Mouse (Mus musculus) liver, embryonic 13.5 days (tissue): ENCODE measurements around the gene Erbb2. TPM values are rescaled to one million over a fixed set of nuclear protein-coding genes. Genes with fewer than 3 reads are reported as not detected.

ENCODE experiments used
- ATAC-seq: fragments of 200-750 bp; cut with Nextera tagmentation; 2 replicates; pipeline ENCODE4 v1.8.0; 2017; ENCODE audit warnings: low read depth, mild to moderate bottlenecking, moderate number of reproducible peaks, moderate library complexity
- DNase-seq: peaks from one replicate; pipeline ENCODE4 v3.0.0; 2022
- H3K27ac ChIP-seq: fragments of 300-500 bp; sonication (generic); 2 replicates; pipeline ENCODE4 v1.5.1; 2015; ENCODE audit warnings: moderate library complexity, mild to moderate bottlenecking, inconsistent platforms
- H3K27me3 ChIP-seq: fragments of 300-500 bp; sonication (generic); 2 replicates; pipeline ENCODE4 v1.6.1; 2015; ENCODE audit warnings: mild to moderate bottlenecking, inconsistent platforms
- H3K36me3 ChIP-seq: fragments of 300-500 bp; sonication (generic); 2 replicates; pipeline ENCODE4 v1.6.1; 2015; ENCODE audit warnings: mild to moderate bottlenecking, inconsistent platforms
- H3K4me1 ChIP-seq: fragments of 300-500 bp; sonication (generic); replicated peaks from 2 replicates; pipeline ENCODE4 v1.6.1; 2015; ENCODE audit warnings: inconsistent platforms
- H3K4me2 ChIP-seq: fragments of 300-500 bp; sonication (generic); 2 replicates; pipeline ENCODE4 v1.6.1; 2015; ENCODE audit warnings: inconsistent platforms, mild to moderate bottlenecking, moderate library complexity
- H3K4me3 ChIP-seq: fragments of 300-500 bp; sonication (generic); replicated peaks from 2 replicates; pipeline ENCODE4 v1.5.1; 2015; ENCODE audit warnings: mild to moderate bottlenecking, inconsistent platforms
- H3K9ac ChIP-seq: fragments of 300-500 bp; sonication (generic); 2 replicates; pipeline ENCODE4 v1.6.1; 2015; ENCODE audit warnings: mild to moderate bottlenecking, inconsistent platforms
- H3K9me3 ChIP-seq: fragments of 300-500 bp; sonication (generic); replicated peaks from 2 replicates; pipeline ENCODE4 v1.6.1; 2016; ENCODE audit warnings: inconsistent platforms
- WGBS: fragments of 180-500 bp; shearing (Covaris S2); methylation state at CpG from one replicate; pipeline ENCODE4 v1.1.7; 2015; ENCODE audit not compliant: insufficient replicate concordance; 5-methylcytosine and 5-hydroxymethylcytosine counted together
- polyA plus RNA-seq: library from polyadenylated mRNA; unstranded; fragments of >200 nt; fragmentation: Nextera tagmentation; extraction: Ambion mirVana; gene quantifications from 2 replicates; pipeline ENCODE4 v1.2.1, GENCODE M21; 2015

The Erbb2 gene
- polyA plus RNA-seq, 1 experiment from 2014 or later, result 2.2 TPM

DNA sequence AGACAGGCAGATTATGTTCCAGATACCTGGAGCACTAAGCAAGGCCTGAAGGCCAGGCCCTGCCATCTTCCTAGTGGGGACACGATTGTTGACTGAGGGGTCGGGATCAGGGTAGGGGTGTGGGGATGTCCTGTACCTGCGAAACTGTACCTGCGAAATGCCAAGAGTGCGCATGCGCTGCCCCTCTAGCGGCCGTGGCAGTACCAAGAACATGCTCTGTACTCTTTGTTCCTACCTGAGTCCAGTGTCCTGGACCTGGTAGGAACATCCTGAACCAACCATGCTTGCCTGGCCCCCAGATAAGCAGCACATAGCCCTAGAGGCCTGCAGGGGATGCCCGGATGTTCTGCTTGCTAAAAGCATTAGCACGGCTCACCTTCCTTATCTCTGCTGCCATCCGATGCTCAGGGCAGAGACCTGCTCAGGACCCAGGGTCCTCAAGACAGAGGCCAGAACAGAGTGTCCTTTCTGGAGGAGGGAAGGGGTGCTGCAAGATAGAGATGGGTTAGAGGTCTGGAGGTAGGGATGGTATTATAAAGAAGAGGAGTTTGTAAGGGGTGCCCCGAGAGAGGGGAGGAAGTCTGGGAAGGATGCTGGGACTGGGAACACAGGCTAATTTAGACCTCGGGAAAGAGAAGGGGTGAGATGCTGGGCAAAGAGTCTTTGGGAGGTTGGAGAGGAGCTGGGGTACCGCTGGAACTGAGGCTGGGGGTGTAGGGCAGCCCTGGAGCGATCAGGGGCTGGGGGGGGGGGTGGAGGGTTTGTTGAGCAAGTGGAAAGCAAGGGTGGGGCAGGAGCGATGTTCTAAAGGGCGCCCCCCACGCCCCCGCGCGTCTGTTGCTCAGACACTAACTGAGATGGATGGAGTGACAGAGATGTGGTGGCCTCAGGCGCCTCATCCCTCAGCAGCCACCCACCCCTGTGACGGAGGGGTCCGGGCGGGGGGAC is 26.4 kb upstream of the Erbb2 start, which contains the start of gene Pnmt:
Gene Pnmt, plus strand, starts transcription at position 813 of the 948 bp plus-strand sequence.
- DNase-seq, result no peak
- H3K27me3 ChIP-seq, result peaks cover 74% of the 10 kb centered on the region
- WGBS, result 41% methylated on average over 25 of the region's 25 CpGs
- no peak within 1 kb of the TSS for H3K4me3 ChIP-seq
- ATAC-seq, result no peak
- no peak within 1 kb of the TSS for H3K4me2 ChIP-seq
- no peak within 1 kb of the TSS for H3K27ac ChIP-seq
- H3K4me1 ChIP-seq, result peaks cover 6% of the 10 kb centered on the region
- no peaks in the 10 kb centered on the region for H3K9me3 ChIP-seq
- H3K36me3 ChIP-seq, result no peaks in the 10 kb centered on the region
- H3K9ac ChIP-seq, result no peak within 1 kb of the TSS

- no peak overlapping the region for H3K4me3 ChIP-seq
- no peaks in the 10 kb centered on the region for H3K36me3 ChIP-seq
- no peak overlapping the region for H3K9ac ChIP-seq
- H3K4me2 ChIP-seq, result no peak overlapping the region
- H3K9me3 ChIP-seq, result no peaks in the 10 kb centered on the region
- DNase-seq (no peak), ATAC-seq (no peak)
- no peak overlapping the region for H3K27ac ChIP-seq
- peaks cover 74% of the 10 kb centered on the region for H3K27me3 ChIP-seq
- 18% methylated on average over 24 of the region's 24 CpGs for WGBS
- peaks cover 9% of the 10 kb centered on the region for H3K4me1 ChIP-seq
Observed at GRCm38 (mm10) chr11:98386596-98386995, 25.7 kb upstream of the Erbb2 start.

DNA sequence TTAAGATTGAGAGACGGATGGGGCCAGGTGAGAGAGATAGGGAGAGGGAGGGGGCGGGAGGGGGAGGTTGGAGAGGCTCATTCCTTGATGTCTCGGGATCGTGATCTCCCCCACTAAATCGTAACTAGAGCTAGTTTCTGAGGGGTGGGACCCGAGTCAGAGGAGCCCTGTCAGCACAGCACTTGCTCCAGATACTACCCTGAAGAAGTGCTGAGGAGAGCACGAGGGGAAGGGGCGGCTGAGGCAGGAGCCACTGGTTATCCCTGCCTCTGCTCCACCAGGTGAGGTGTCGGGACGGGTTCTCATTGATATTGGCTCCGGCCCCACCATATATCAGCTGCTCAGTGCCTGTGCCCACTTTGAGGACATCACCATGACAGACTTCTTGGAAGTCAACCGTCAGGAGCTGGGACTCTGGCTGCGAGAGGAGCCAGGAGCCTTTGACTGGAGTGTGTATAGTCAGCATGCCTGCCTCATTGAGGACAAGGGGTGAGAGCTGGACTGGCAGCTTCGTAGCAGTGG is 25.2 kb upstream of the Erbb2 start:
- H3K36me3 ChIP-seq, result no peaks in the 10 kb centered on the region
- H3K4me2 ChIP-seq, result no peak overlapping the region
- H3K4me3 ChIP-seq, result no peak overlapping the region
- H3K9ac ChIP-seq, result no peak overlapping the region
- peaks cover 74% of the 10 kb centered on the region for H3K27me3 ChIP-seq
- 42% methylated on average over 14 of the region's 14 CpGs for WGBS
- no peak overlapping the region for H3K27ac ChIP-seq
- ATAC-seq, result no peak
- peaks cover 14% of the 10 kb centered on the region for H3K4me1 ChIP-seq
- no peak for DNase-seq
- H3K9me3 ChIP-seq, result no peaks in the 10 kb centered on the region

GRCm38 (mm10) chr11:98388282-98388681 is 24.0 kb upstream of the Erbb2 start:
- Histone ChIP-seq H3K9me3 (no peaks in the 10 kb centered on the region), H3K9ac (no peak overlapping the region), H3K36me3 (no peaks in the 10 kb centered on the region), H3K4me1 (peaks cover 26% of the 10 kb centered on the region), H3K27ac (no peak overlapping the region), H3K4me2 (no peak overlapping the region), H3K4me3 (no peak overlapping the region), H3K27me3 (peaks cover 70% of the 10 kb centered on the region)
- WGBS, result 68% methylated on average over 10 of the region's 10 CpGs
- DNase-seq, result no peak
- ATAC-seq, result no peak

- Histone ChIP-seq H3K36me3 (no peaks in the 10 kb centered on the region), H3K4me2 (no peak overlapping the region), H3K4me1 (peaks cover 36% of the 10 kb centered on the region), H3K4me3 (no peak overlapping the region), H3K27me3 (peaks cover 60% of the 10 kb centered on the region), H3K27ac (no peak overlapping the region), H3K9me3 (no peaks in the 10 kb centered on the region), H3K9ac (no peak overlapping the region)
- 18% methylated on average over 9 of the region's 9 CpGs for WGBS
- ATAC-seq (no peak), DNase-seq (peak; percentile 24)
Observed at GRCm38 (mm10) chr11:98389221-98389780, 23.0 kb upstream of the Erbb2 start.

- peaks cover 52% of the 10 kb centered on the region for H3K27me3 ChIP-seq
- H3K4me3 ChIP-seq, result no peak overlapping the region
- no peak for ATAC-seq
- no peak overlapping the region for H3K4me2 ChIP-seq
- H3K4me1 ChIP-seq, result peaks cover 44% of the 10 kb centered on the region
- H3K36me3 ChIP-seq, result no peaks in the 10 kb centered on the region
- no peak overlapping the region for H3K27ac ChIP-seq
- 72% methylated on average over 12 of the region's 12 CpGs for WGBS
- H3K9me3 ChIP-seq, result no peaks in the 10 kb centered on the region
- no peak for DNase-seq
- no peak overlapping the region for H3K9ac ChIP-seq
Observed at GRCm38 (mm10) chr11:98390141-98390540, 22.1 kb upstream of the Erbb2 start.

GRCm38 (mm10) chr11:98392034-98392433 is 20.2 kb upstream of the Erbb2 start:
- H3K4me2 ChIP-seq, result peak overlapping the region; percentile 57; the same call in 1 of the 2 replicates
- H3K4me1 ChIP-seq, result peaks cover 50% of the 10 kb centered on the region
- H3K9me3 ChIP-seq, result no peaks in the 10 kb centered on the region
- H3K36me3 ChIP-seq, result no peaks in the 10 kb centered on the region
- peak overlapping the region; percentile 39; the same call in 1 of the 2 replicates for H3K9ac ChIP-seq
- H3K27me3 ChIP-seq, result peaks cover 33% of the 10 kb centered on the region
- ATAC-seq, result no peak
- DNase-seq, result no peak
- no peak overlapping the region for H3K4me3 ChIP-seq
- WGBS, result 31% methylated on average over 8 of the region's 8 CpGs
- peak overlapping the region; percentile 80; the same call in 1 of the 2 replicates for H3K27ac ChIP-seq

DNA sequence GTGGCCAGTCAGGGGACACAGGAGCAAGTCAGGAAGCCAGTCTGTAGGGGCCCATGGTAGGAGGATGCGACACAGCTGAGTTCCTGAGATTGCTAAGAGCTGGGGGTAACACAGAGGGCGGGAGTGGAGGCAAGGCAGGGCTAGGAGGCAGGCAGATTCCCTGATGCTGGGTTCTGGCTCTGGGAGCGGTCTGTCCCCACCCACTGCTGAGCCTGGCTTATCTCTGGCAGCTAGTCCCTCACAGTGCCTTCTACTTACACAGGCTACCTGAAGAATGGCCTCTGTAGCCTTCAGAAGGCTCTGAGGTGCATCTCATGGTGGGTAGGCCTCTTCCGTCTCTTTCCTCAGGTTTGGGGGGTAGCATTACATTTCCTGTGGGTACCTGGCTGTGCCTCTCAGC is 19.6 kb upstream of the Erbb2 start:
- H3K4me3 ChIP-seq, result 0 out of 2 replicates have a peak overlapping the region, but pooled peaks have one; percentile 7
- peaks cover 27% of the 10 kb centered on the region for H3K27me3 ChIP-seq
- H3K9me3 ChIP-seq, result no peaks in the 10 kb centered on the region
- H3K27ac ChIP-seq, result peak overlapping the region; percentile 80
- 0 out of 2 replicates have a peak, but pooled peaks cover 2% of the 10 kb centered on the region for H3K36me3 ChIP-seq
- H3K4me1 ChIP-seq, result peaks cover 50% of the 10 kb centered on the region
- ATAC-seq, result peak; percentile 82
- peak overlapping the region; percentile 55 for H3K9ac ChIP-seq
- 18% methylated on average over 4 of the region's 4 CpGs for WGBS
- DNase-seq, result peak; percentile 63
- peak overlapping the region; percentile 57 for H3K4me2 ChIP-seq

- peak; percentile 76 for ATAC-seq
- Histone ChIP-seq H3K9me3 (no peaks in the 10 kb centered on the region), H3K36me3 (0 out of 2 replicates have a peak, but pooled peaks cover 2% of the 10 kb centered on the region), H3K4me1 (peaks cover 50% of the 10 kb centered on the region), H3K4me3 (0 out of 2 replicates have a peak overlapping the region, but pooled peaks have one; percentile 7), H3K27ac (peak overlapping the region; percentile 80), H3K27me3 (peaks cover 20% of the 10 kb centered on the region), H3K9ac (peak overlapping the region; percentile 55), H3K4me2 (peak overlapping the region; percentile 57)
- DNase-seq, result peak; percentile 60
- WGBS, result 10% methylated on average over 6 of the region's 6 CpGs
Observed at GRCm38 (mm10) chr11:98393317-98393716, 19.0 kb upstream of the Erbb2 start.

GRCm38 (mm10) chr11:98394301-98394700 is 18.0 kb upstream of the Erbb2 start:
- H3K27me3 ChIP-seq, result peaks cover 10% of the 10 kb centered on the region; the same call in 1 of the 2 replicates
- H3K36me3 ChIP-seq, result 0 out of 2 replicates have a peak, but pooled peaks cover 2% of the 10 kb centered on the region
- DNase-seq (no peak), ATAC-seq (no peak)
- peak overlapping the region; percentile 80 for H3K27ac ChIP-seq
- H3K4me1 ChIP-seq, result peaks cover 47% of the 10 kb centered on the region
- no peak overlapping the region for H3K9ac ChIP-seq
- no peak overlapping the region for H3K4me2 ChIP-seq
- no peaks in the 10 kb centered on the region for H3K9me3 ChIP-seq
- WGBS, result 58% methylated on average over 6 of the region's 6 CpGs
- no peak overlapping the region for H3K4me3 ChIP-seq

- no peak overlapping the region for H3K4me2 ChIP-seq
- DNase-seq (peak; percentile 34), ATAC-seq (peak; percentile 57)
- no peaks in the 10 kb centered on the region for H3K9me3 ChIP-seq
- peaks cover 7% of the 10 kb centered on the region; the same call in 1 of the 2 replicates for H3K27me3 ChIP-seq
- 0 out of 2 replicates have a peak, but pooled peaks cover 2% of the 10 kb centered on the region for H3K36me3 ChIP-seq
- H3K27ac ChIP-seq, result peak overlapping the region; percentile 80
- peak overlapping the region; percentile 30; the same call in 1 of the 2 replicates for H3K9ac ChIP-seq
- 16% methylated on average over 4 of the region's 4 CpGs for WGBS
- H3K4me1 ChIP-seq, result peaks cover 52% of the 10 kb centered on the region
- H3K4me3 ChIP-seq, result no peak overlapping the region
Observed at GRCm38 (mm10) chr11:98395041-98395440, 17.2 kb upstream of the Erbb2 start.
